Mouse (Mus musculus) MEL (cell line): Measurements from ENCODE around the gene Chd1l. TPM values are rescaled to one million over a fixed set of nuclear protein-coding genes. Genes with fewer than 3 reads are reported as not detected.

Source experiments
- DNase-seq: peaks from one replicate; pipeline ENCODE4 v3.0.0; 2011; ENCODE audit warnings: low read depth, low spot score
- H3K27ac ChIP-seq: 2 replicates; pipeline ENCODE4 v1.5.1; 2012; ENCODE audit warnings: low read depth, mild to moderate bottlenecking, control low read depth, low read length, moderate library complexity; ENCODE audit not compliant: control insufficient read depth
- H3K27me3 ChIP-seq, 2 experiments: fragments of 150-350 bp in 1 of 2; sonication (generic) in 1 of 2; 2 replicates each; pipeline ENCODE4 v1.6.1; 2012; ENCODE audit warnings: low read length in 2 of 2, mild to moderate bottlenecking in 2 of 2, improper control_type of control experiment in 1 of 2, moderate library complexity in 1 of 2; ENCODE audit not compliant: insufficient read depth in 2 of 2, control insufficient read depth in 1 of 2
- H3K36me3 ChIP-seq, 2 experiments: 2 replicates each; pipeline ENCODE4 v1.6.1; 2012 to 2014; ENCODE audit warnings: low read length in 2 of 2, improper control_type of control experiment in 1 of 2, inconsistent platforms in 1 of 2, mild to moderate bottlenecking in 1 of 2; ENCODE audit not compliant: insufficient read depth in 2 of 2, control insufficient read depth in 1 of 2
- H3K4me1 ChIP-seq, 2 experiments: fragments of 150-350 bp in 1 of 2; sonication (generic) in 1 of 2; 2 replicates each; pipeline ENCODE4 v1.6.1; 2012; ENCODE audit warnings: low read length in 2 of 2, improper control_type of control experiment in 1 of 2, mild to moderate bottlenecking in 1 of 2; ENCODE audit not compliant: insufficient read depth in 2 of 2, control insufficient read depth in 1 of 2
- H3K4me3 ChIP-seq, 2 experiments: fragments of 150-350 bp in 1 of 2; sonication (generic) in 1 of 2; 2 replicates each; pipeline ENCODE4 v1.5.1; 2012; ENCODE audit warnings: low read depth in 2 of 2, low read length in 2 of 2, mild to moderate bottlenecking in 2 of 2, moderate library complexity in 2 of 2, control low read depth in 1 of 2, improper control_type of control experiment in 1 of 2; ENCODE audit not compliant: control insufficient read depth in 1 of 2, insufficient read depth in 1 of 2
- H3K79me2 ChIP-seq: 2 replicates; pipeline ENCODE4 v1.6.1; 2012; ENCODE audit warnings: mild to moderate bottlenecking, low read length, moderate library complexity; ENCODE audit not compliant: control insufficient read depth, poor library complexity, insufficient read depth
- H3K9ac ChIP-seq: 2 replicates; pipeline ENCODE4 v1.6.1; 2012; ENCODE audit warnings: low read depth, mild to moderate bottlenecking, control low read depth, low read length, moderate library complexity; ENCODE audit not compliant: control insufficient read depth, poor library complexity, severe bottlenecking
- H3K9me3 ChIP-seq: fragments of 150-350 bp; sonication (generic); replicated peaks from 2 replicates; pipeline ENCODE4 v1.6.1; 2012; ENCODE audit warnings: mild to moderate bottlenecking, low read length, improper control_type of control experiment, moderate library complexity; ENCODE audit not compliant: insufficient read depth
- BHLHE40 ChIP-seq: IDR thresholded peaks from 2 replicates; pipeline ENCODE4 v1.6.1; 2012; ENCODE audit warnings: low read depth, mild to moderate bottlenecking, inconsistent platforms, low read length, improper control_type of control experiment, borderline replicate concordance
- CHD1 ChIP-seq: IDR thresholded peaks from 2 replicates; pipeline ENCODE4 v1.6.1; 2012; ENCODE audit warnings: low read depth, mild to moderate bottlenecking, inconsistent platforms, low read length, improper control_type of control experiment
- CTCF ChIP-seq, 3 experiments: IDR thresholded peaks in 2 of 3; conservative IDR thresholded peaks in 1 of 3; 2 replicates each; pipeline ENCODE4 v1.5.1; 2011 to 2012; ENCODE audit warnings: low read length in 3 of 3, low read depth in 2 of 3, mild to moderate bottlenecking in 2 of 3, improper control_type of control experiment in 1 of 3, inconsistent platforms in 1 of 3, mixed read lengths in 1 of 3, moderate library complexity in 1 of 3; ENCODE audit not compliant: control insufficient read depth in 1 of 3, insufficient read depth in 1 of 3, poor library complexity in 1 of 3, severe bottlenecking in 1 of 3
- ELF1 ChIP-seq: IDR thresholded peaks from 2 replicates; pipeline ENCODE4 v1.6.1; 2014; ENCODE audit warnings: low read depth, mild to moderate bottlenecking, inconsistent platforms, low read length, improper control_type of control experiment, moderate library complexity
- EP300 ChIP-seq, 2 experiments: IDR thresholded peaks; 2 replicates each; pipeline ENCODE4 v1.6.1; 2011; ENCODE audit warnings: improper control_type of control experiment in 2 of 2, low read length in 2 of 2, low read depth in 1 of 2, mild to moderate bottlenecking in 1 of 2
- ETS1 ChIP-seq: IDR thresholded peaks from 2 replicates; pipeline ENCODE4 v1.6.1; 2012; ENCODE audit warnings: low read depth, mild to moderate bottlenecking, inconsistent platforms, low read length, improper control_type of control experiment, moderate library complexity
- GABPA ChIP-seq: IDR thresholded peaks from 2 replicates; pipeline ENCODE4 v1.6.1; 2012; ENCODE audit warnings: low read depth, mild to moderate bottlenecking, inconsistent platforms, low read length, improper control_type of control experiment, moderate library complexity
- GATA1 ChIP-seq: IDR thresholded peaks from 2 replicates; pipeline ENCODE4 v1.6.1; 2011; ENCODE audit warnings: low read depth, low read length, improper control_type of control experiment
- HCFC1 ChIP-seq: IDR thresholded peaks from 2 replicates; pipeline ENCODE4 v1.6.1; 2012; ENCODE audit warnings: low read depth, mild to moderate bottlenecking, inconsistent platforms, low read length, improper control_type of control experiment, moderate library complexity
- KAT2A ChIP-seq: conservative IDR thresholded peaks from 2 replicates; pipeline ENCODE4 v1.6.1; 2012; ENCODE audit warnings: low read depth, low read length, improper control_type of control experiment, inconsistent platforms
- MAFK ChIP-seq: IDR thresholded peaks from 2 replicates; pipeline ENCODE4 v1.6.1; 2011; ENCODE audit warnings: low read depth, mild to moderate bottlenecking, low read length, improper control_type of control experiment, borderline replicate concordance
- MYB ChIP-seq: IDR thresholded peaks from 2 replicates; pipeline ENCODE4 v1.6.1; 2011; ENCODE audit warnings: mild to moderate bottlenecking, low read depth, low read length, improper control_type of control experiment
- NELFE ChIP-seq: IDR thresholded peaks from 2 replicates; pipeline ENCODE4 v1.6.1; 2011; ENCODE audit warnings: low read depth, low read length, improper control_type of control experiment
- POLR2AphosphoS2 ChIP-seq: IDR thresholded peaks from 2 replicates; pipeline ENCODE4 v1.6.1; 2011; ENCODE audit warnings: low read length, improper control_type of control experiment
- POLR2AphosphoS5 ChIP-seq: IDR thresholded peaks from 2 replicates; pipeline ENCODE4 v1.6.1; 2012; ENCODE audit warnings: low read depth, borderline replicate concordance, mild to moderate bottlenecking, inconsistent platforms, low read length, moderate library complexity, mixed read lengths
- RAD21 ChIP-seq: IDR thresholded peaks from 2 replicates; pipeline ENCODE4 v1.6.1; 2011; ENCODE audit warnings: mild to moderate bottlenecking, low read depth, low read length, improper control_type of control experiment
- RCOR1 ChIP-seq: IDR thresholded peaks from 2 replicates; pipeline ENCODE4 v1.6.1; 2012; ENCODE audit warnings: low read depth, mild to moderate bottlenecking, inconsistent platforms, low read length, improper control_type of control experiment
- TAL1 ChIP-seq: IDR thresholded peaks from 2 replicates; pipeline ENCODE4 v1.6.1; 2012; ENCODE audit warnings: mild to moderate bottlenecking, inconsistent platforms, low read length, moderate library complexity, mixed read lengths
- TBP ChIP-seq: IDR thresholded peaks from 2 replicates; pipeline ENCODE4 v1.8.0; 2011; ENCODE audit warnings: low read depth, low read length, improper control_type of control experiment
- TCF12 ChIP-seq: IDR thresholded peaks from 2 replicates; pipeline ENCODE4 v1.6.1; 2014; ENCODE audit warnings: low read depth, mild to moderate bottlenecking, inconsistent platforms, low read length, improper control_type of control experiment, moderate library complexity
- UBTF ChIP-seq: IDR thresholded peaks from 2 replicates; pipeline ENCODE4 v1.6.1; 2012; ENCODE audit warnings: low read depth, mild to moderate bottlenecking, inconsistent platforms, low read length, improper control_type of control experiment, moderate library complexity, borderline replicate concordance; ENCODE audit not compliant: insufficient read depth
- USF1 ChIP-seq: IDR thresholded peaks from 2 replicates; pipeline ENCODE4 v1.6.1; 2014; ENCODE audit warnings: low read depth, mild to moderate bottlenecking, inconsistent platforms, low read length, improper control_type of control experiment, moderate library complexity
- USF2 ChIP-seq, 2 experiments: IDR thresholded peaks; 2 replicates each; pipeline ENCODE4 v1.6.1; 2011 to 2012; ENCODE audit warnings: improper control_type of control experiment in 2 of 2, low read length in 2 of 2, borderline replicate concordance in 1 of 2, inconsistent platforms in 1 of 2, low read depth in 1 of 2, mild to moderate bottlenecking in 1 of 2; ENCODE audit not compliant: insufficient read depth in 1 of 2
- ZKSCAN1 ChIP-seq: IDR thresholded peaks from 2 replicates; pipeline ENCODE4 v1.6.1; 2012; ENCODE audit warnings: low read depth, mild to moderate bottlenecking, inconsistent platforms, low read length, improper control_type of control experiment, moderate library complexity
- ZMIZ1 ChIP-seq: IDR thresholded peaks from 2 replicates; pipeline ENCODE4 v1.6.1; 2012; ENCODE audit warnings: low read depth, mild to moderate bottlenecking, inconsistent platforms, low read length, improper control_type of control experiment, moderate library complexity
- polyA plus RNA-seq, 2 experiments: library from polyadenylated mRNA; stranded (reverse) in 1 of 2; unstranded in 1 of 2; fragments of >175 nt in 1 of 2; fragments of >200 nt in 1 of 2; gene quantifications; 2 replicates each; pipeline versions ENCODE4 v1.2.1 to v1.2.4; 2012; ENCODE audit warnings: low replicate concordance in 2 of 2, low read depth in 1 of 2; ENCODE audit not compliant: insufficient read length in 2 of 2, insufficient read depth in 1 of 2, missing spikeins in 1 of 2
- total RNA-seq: library from RNA; depleted of rRNA; stranded (reverse); fragments of 300-350 nt; gene quantifications from 2 replicates; pipeline ENCODE4 v1.2.3, GENCODE M21; 2012; rRNA removed

Gene Chd1l
- total and polyA plus RNA-seq, 3 experiments, result 59.1 to 70.5 TPM; not detected in 1

DNA sequence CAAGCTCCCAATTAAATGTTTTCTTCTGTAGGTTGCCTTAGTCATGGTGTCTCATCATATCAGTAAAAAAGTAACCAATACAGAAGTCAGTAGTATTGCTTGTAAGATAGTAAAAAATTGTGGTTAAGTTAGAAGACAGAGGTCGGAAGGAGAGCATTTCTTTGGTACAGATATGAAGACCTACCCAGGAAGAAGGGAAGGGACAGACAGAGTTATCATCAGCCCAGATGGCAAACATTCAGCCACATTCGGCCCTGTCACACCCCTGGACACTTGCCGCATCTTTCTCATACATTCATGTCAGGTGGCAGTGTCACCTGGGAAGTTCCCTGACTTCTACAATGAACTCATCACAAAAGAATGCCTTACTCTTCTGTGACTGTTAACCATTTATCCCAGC, 97.7 kb downstream of the Chd1l start:
- no peaks in the 10 kb centered on the region for H3K79me2 ChIP-seq
- DNase-seq, result peak; percentile 73
- peaks cover 0 to 7% of the 10 kb centered on the region in 2 experiments; a peak in 2 of 4 replicates for H3K36me3 ChIP-seq
- H3K9me3 ChIP-seq, result no peaks in the 10 kb centered on the region
- no peak overlapping the region for H3K9ac ChIP-seq
- peak overlapping the region; percentile 8; the same call in 1 of the 2 replicates for H3K27ac ChIP-seq
- TF ChIP-seq CTCF (IDR thresholded peaks at IDR 0.05 in 2 of 3, conservative IDR thresholded peaks at IDR 0.05 in 1 of 3; ENCODE audit: control insufficient read depth in 1 of 3, insufficient read depth in 1 of 3, low read depth in 2 of 3, low read length in 3 of 3, poor library complexity in 1 of 3, severe bottlenecking in 1 of 3) (no peak), ZMIZ1 (no peak), KAT2A (no peak), POLR2AphosphoS2 (no peak), GABPA (no peak), GATA1 (peak; percentile 80), TCF12 (peak; percentile 91), UBTF (no peak), NELFE (no peak), CHD1 (no peak), RAD21 (no peak), MYB (no peak), ZKSCAN1 (no peak), POLR2AphosphoS5 (no peak), BHLHE40 (no peak), USF2 (IDR thresholded peaks at IDR 0.05; ENCODE audit: borderline replicate concordance in 1 of 2, insufficient read depth in 1 of 2, low read depth in 1 of 2, low read length in 2 of 2) (no peak), EP300 (IDR thresholded peaks at IDR 0.05; ENCODE audit: low read depth in 1 of 2, low read length in 2 of 2) (peak; percentile 85 to 89), TBP (peak; percentile 56), HCFC1 (0 out of 2 replicates have a peak, but pooled peaks have one; percentile 34), MAFK (no peak), TAL1 (peak; percentile 43; the same call in 1 of the 2 replicates), USF1 (peak; percentile 48; the same call in 1 of the 2 replicates), ELF1 (no peak; the same call in 1 of the 2 replicates), ETS1 (peak; percentile 83), RCOR1 (peak; percentile 18; the same call in 1 of the 2 replicates)
- H3K4me1 ChIP-seq, result peaks cover 3 to 5% of the 10 kb centered on the region in 2 experiments; a peak in 2 of 4 replicates
- H3K27me3 ChIP-seq, result no peaks in the 10 kb centered on the region
- H3K4me3 ChIP-seq, result no peak overlapping the region

Other genes with a start within 250 kb of the Chd1l start
- gene Olfr1402, start 188.2 kb downstream of the Chd1l start, total RNA-seq, result not detected in 2 replicates
- not detected for gene Olfr1402, start 188.2 kb downstream of the Chd1l start, polyA plus RNA-seq
- gene Fmo5, start 18.6 kb upstream of the Chd1l start, total RNA-seq, result 0.12 and 0.16 TPM in 2 replicates
- gene Fmo5, start 18.6 kb upstream of the Chd1l start, polyA plus RNA-seq, result under 1 TPM in 1 of 2 experiments, not detected in 1; 0.39 TPM
- gene Prkab2, start 48.0 kb upstream of the Chd1l start, total RNA-seq, result 2.5 and 3.3 TPM in 2 replicates
- 1 to 10 TPM in 1 of 2 experiments, not detected in 1; 7.0 TPM for gene Prkab2, start 48.0 kb upstream of the Chd1l start, polyA plus RNA-seq
- gene Gm17651, start 64.5 kb upstream of the Chd1l start, total RNA-seq, result not detected in 2 replicates
- not detected for gene Gm17651, start 64.5 kb upstream of the Chd1l start, polyA plus RNA-seq